Mouse (Mus musculus): Measurements from ENCODE around the gene Kptn. TPM values are rescaled to one million over a fixed set of nuclear protein-coding genes. Genes with fewer than 3 reads are reported as not detected.

Gene Kptn
- polyA plus RNA-seq, 1 experiment from 2014 or later = 18.5 TPM

DNA sequence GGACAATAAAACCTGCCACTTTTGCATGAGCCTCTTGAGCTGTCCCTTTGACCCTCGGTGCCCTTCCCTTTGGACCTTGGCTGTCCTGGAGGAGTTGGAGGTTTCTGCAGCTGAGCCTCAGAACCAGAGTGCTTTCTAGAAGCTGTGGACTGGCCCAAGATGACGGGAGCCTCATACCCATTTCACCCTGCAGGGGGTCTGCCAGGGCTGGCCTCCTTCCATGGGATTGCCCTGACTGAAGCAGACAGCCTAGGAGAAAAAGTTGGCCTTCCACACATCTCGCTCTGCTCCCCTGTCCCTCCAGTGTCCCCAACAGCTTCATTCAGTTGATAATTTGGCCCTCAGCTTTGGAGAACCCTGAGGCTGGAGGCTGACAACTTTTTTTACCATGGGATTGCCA is 2.6 kb upstream of the Kptn start:
- no peak for DNase-seq (ENCODE audit: low spot score)

DNA sequence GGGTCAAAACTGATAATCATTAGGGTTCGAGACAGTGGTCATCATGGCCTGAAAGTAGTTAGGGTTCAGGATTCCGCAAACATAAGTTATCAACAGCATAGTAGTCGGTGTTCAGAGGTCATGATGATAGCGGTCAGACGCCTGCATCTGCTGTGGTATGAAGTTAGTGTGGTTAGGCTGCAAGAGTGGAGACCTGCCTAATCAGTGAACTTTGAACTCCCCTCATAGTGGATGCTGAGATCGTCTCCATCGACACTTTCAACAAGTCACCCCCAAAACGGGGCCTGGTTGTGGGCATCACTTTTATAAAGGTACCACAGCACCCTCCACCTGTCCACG is 536 bp downstream of the Kptn start:
- no peak for DNase-seq (ENCODE audit: low spot score)

DNA sequence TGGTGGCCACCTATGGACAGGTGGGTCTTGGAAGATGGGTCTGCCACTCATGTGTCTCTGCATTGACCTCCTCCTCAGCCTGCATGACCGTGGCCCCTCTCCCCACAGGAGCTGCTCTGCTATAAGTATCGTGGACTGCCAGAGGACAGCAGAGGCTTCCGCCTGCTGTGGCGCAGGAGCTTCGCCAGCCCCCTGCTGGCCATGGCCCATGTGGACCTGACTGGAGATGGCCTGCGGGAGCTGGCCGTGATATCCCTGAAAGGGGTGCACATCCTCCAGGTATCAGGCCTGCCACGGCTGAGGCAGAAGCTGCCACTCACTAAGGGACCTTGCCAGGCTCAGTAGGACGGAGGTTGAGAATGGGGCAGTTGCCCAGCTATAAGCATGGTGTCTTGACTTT is 6.1 kb downstream of the Kptn start:
- DNase-seq (ENCODE audit: low spot score) = no peak

DNA sequence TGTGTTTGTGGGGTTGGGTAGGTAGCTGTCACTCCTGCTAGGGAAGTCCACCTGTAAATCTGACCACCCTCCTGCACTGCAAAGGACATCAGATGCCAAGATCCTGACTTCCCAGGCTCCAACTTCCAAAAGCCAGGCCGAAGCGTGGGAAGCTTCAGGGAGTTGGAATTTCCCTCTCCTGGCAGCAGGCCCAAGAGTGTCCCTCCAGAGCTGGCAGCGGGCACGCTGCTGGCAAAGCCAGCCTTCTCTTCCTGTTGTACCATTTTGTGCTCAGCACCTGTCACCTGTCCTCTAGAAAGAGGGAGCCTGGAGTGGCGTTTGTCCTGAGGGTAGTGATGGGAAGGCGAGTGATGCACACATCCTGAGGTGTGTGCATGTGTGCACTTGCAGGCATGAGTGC is 8.6 kb downstream of the Kptn start:
- DNase-seq (ENCODE audit: low spot score) = no peak

DNA sequence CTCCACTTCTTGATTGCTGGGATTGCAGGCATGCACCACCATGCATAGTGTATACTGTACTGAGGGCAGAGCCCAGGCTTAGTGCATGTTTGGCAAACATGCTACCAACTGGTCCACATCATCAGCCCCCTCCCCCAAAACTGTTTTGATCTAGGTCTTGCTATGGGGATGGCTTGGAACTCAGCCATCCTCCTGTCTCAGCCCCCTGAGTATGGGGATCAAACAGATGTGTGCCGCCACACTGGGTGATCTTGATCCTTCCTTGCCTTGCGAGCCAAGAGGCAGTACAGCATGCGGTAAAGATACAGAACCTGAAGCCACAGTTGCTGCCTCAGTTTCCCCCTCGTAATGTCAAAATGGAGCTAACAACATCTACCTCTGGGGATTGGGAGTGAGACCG is 9.2 kb downstream of the Kptn start:
- no peak for DNase-seq (ENCODE audit: low spot score)

DNA sequence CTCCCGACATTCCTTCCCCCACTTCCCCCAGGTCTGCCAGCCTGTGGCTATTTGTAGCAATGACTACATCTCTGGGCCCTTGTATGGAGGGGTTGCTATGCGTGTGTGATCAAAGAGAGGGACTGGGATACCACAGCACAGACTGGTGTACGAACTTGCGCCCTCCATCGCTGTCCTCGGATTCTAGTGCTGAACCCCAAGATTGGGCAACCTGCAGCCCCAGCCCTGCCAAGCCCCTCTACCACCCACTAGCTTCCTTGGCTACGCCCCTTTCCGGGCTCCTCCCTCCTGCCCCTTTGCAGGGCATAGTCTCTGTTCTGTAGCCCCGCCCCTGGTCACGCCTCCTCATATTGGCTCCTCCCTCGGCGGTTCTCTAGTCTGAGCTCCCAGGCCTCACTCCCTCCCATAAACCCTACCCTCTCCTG is 9.7 kb downstream of the Kptn start, which contains the start of gene Slc8a2:
Slc8a2 (plus strand) TSS at position 406 of the 425 bp plus-strand sequence.
- peak; percentile 61 for DNase-seq (ENCODE audit: low spot score)

DNA sequence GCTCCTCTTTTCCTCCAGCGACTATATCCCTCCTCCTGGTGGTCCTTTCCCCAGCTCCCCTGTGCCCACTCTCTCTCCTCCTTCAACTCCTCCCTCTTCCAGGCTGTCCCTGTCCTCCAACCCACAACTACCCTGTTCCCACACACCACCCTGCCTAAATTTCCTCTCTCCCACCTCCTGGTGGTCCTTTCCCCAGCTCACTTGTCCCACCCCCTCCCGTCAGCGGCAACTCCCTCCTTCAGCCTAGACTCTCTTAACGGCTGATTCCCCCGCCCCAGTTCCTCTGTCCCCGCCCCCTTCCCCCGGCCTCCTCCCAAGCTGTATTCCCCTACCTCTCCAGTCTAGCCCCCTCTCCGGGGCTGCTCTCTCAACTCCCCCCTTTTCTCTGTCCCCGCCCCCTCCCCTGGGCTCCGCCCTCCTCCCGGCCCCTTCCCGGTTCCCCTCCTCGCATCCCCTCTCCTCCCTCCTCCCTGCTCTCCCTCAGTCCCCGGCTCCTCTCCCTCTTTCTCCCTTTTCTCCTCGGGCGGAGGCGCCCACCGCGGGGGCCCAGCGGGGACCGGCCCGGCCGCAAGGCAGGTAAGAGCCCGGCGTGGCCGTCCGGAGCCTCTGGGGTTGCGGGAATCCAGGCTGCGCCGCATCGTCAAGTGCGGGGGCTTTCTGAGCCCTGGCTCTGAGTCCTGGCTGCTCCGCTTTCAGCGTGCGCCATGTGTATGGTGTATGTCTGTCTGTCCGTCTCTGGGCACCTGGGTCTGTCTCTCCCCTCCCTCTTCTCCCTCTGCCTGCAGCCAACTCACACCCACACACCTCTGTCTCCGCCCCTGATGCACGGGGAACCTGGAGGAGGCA is 10.4 kb downstream of the Kptn start:
- no peak for DNase-seq (ENCODE audit: low spot score)

DNA sequence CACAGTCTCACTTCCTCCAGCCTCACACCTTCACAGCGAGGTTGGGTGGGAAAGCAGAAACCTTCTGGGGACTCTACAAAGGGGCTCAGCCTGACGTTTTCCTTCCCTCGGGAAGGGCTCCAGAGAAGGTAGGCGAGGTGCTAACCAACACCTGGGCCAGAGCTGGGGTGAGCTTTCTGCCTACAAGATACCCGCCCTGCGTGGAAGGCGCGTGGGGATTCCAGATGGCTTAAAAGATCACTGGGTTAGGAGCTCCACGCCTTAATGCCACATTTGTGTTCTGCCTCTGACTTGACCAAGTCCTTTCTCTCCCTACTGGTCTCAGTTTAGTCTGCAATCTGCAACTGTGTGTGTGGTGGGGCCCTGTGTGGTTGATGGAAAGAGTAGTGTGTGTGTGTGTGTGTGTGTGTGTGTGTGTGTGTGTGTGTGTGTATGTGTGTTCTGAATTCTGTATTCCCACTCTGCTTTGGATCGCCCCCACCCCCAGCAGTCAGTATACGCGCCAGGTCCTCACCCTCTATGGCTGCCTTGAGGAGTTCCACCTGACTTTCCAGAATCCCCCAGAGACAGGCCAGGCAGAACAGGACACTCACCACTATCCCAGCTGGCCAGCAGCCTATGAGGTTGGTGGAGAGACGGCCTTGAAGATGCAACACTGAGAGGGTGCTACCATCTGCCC is 11.4 kb downstream of the Kptn start:
- DNase-seq (ENCODE audit: low spot score) = no peak

DNA sequence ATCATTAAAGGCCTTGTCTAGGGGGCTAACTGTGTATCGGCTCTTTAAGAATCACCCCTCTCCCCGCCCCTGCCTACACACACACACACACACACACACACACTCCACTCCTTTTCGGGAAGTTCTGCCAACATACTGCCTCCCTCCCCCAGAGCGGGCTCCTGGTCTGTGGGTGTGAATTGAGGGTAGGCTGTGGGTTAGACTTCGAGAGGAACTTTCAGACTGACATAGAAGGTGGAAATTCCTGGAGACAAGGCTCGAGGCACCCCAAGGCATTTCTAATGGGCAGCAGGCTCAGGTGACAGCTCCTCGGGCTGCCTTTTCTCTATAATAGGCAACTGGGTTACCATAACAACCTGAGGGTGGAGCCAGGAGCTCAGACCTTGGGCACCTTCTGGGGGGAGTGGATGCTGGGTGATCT is 12.5 kb downstream of the Kptn start:
- DNase-seq (ENCODE audit: low spot score) = no peak

DNA sequence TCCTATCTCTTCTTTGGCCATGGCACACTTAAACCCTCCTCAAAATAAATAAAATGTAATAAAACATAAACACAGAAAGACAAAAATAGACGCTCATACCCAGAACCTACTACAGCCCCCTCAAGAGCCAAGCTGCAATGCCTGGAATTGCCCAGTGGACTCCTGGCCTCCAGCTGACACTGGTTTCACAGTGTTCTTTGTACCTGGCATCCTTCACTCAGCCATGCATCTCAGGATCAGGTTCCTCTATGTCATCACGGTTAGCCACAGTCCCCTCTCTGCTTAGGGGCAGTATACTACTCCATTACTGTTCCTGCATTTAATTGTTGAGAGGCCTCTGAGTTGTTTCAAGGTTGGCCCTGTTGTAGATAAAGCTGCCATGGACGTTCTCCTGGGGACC is 13.2 kb downstream of the Kptn start:
- DNase-seq (ENCODE audit: low spot score) = no peak

DNA sequence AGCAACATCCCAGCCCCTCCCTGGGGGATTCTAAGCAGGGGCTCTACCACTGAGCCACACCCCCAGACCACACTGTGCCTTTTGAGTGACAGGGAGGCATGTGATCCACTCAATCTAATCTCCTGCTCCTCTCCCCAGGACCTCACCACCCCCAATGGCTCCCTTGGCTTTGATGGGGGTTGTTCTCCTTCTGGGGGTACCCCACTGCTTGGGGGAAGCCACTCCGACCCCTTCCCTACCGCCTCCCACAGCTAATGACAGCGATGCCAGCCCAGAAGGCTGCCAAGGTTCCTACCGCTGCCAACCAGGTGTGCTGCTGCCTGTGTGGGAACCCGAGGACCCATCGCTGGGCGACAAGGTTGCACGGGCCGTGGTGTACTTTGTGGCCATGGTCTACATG is 14.0 kb downstream of the Kptn start:
- DNase-seq (ENCODE audit: low spot score) = no peak

DNA sequence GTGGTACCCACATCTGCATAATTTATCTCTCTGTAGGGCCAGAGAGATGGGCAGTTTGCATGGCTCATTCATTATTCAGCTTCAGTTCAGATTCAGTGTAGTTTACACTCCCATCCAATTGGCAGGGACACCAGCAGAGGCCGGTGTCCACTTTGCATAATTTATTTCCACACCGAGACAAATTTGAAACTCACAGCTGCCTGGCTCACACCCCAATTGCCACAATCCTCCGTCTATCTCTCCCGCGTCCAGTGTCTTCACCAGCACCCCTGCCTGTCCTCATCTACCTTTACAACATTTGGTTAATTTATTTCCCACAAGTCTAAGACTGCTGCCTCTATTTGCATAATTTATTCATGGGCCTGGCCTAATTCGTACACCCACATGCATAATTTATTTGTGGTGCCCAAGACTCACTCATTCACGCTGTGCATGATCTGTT is 15.3 kb downstream of the Kptn start:
- DNase-seq (ENCODE audit: low spot score) = no peak

DNA sequence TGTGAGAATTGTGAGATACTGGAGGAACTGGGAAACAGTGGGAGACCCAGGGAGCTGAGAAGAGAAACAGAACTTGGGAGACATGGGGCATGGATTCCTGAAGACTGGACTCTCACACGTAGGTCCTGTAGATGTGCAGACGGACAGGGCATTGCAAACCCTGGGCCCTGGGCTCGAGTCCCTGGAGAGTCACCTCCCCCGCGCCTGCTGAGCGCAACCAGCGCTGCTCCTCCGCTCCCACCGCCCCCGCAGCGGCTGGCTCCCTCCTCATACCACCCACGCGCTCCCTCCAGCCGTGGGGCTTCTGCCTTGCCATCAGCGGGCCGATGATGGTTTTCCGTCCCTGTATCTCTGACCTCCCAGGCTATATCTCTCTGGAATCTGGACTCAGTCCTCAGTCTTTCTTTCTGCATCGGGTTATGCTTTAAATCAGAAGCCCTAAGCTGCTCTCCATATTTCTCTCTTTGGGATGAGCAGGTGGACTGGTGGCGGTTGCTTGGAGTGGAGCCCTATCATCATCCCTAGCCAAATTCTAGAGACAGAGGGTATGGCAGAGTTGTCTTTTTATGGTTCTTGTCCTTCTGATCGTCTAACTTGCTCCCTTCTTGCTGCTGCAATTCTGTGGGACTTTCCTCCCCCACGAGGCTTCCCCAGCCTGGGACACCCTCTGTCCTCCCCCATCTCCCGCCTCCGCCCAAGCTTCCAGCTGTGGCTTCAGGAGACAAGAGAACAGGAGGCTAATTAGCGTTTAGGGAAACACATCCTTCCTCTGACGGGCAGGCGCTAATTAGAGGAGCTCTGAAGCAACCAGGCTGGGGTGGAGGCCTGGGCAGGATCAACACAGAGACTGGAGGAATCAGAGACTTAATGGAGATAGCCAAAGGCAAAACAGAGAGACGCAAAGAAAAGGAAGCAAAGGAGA is 27.1 kb downstream of the Kptn start:
- DNase-seq (ENCODE audit: low spot score) = no peak

DNA sequence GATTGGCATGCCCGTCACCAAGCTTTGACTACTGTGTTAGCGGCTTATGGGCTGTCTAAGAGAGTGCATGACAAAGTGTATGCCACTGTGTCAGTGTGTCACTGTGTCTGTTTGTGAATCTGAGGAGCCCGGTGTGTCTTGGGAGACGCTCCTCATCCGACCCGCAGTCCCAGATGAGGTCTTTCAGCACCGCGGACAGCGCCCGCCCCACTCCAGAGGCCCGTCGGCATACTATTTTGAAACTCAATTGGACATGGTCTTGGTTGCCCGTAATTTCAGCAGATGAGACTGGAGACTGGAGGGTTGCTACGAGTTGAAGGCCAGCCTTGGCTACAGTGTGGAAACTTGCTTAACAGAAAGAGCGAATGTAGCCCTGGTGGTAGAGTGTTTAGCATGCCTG is 27.9 kb downstream of the Kptn start:
- DNase-seq (ENCODE audit: low spot score) = peak; percentile 40

DNA sequence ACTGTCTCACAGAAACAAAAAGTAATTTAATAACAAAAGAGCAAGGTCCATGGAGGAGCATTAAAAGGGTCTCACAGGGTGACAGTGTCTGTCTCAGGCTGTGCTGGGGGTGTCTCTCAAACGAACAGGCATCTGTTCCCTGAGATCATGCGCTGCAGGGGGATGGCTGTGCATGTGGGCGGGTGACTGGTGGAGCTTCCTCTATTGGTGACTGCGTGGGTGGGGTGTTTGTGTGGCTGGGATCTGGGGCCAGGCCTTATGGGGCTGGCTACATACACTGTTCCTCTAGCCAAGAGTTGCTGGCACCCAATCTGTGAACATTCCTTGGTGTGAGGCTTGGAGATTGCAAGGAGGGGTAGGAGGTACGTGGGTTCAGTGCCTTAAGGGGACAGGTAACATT is 29.5 kb downstream of the Kptn start:
- DNase-seq (ENCODE audit: low spot score) = no peak

DNA sequence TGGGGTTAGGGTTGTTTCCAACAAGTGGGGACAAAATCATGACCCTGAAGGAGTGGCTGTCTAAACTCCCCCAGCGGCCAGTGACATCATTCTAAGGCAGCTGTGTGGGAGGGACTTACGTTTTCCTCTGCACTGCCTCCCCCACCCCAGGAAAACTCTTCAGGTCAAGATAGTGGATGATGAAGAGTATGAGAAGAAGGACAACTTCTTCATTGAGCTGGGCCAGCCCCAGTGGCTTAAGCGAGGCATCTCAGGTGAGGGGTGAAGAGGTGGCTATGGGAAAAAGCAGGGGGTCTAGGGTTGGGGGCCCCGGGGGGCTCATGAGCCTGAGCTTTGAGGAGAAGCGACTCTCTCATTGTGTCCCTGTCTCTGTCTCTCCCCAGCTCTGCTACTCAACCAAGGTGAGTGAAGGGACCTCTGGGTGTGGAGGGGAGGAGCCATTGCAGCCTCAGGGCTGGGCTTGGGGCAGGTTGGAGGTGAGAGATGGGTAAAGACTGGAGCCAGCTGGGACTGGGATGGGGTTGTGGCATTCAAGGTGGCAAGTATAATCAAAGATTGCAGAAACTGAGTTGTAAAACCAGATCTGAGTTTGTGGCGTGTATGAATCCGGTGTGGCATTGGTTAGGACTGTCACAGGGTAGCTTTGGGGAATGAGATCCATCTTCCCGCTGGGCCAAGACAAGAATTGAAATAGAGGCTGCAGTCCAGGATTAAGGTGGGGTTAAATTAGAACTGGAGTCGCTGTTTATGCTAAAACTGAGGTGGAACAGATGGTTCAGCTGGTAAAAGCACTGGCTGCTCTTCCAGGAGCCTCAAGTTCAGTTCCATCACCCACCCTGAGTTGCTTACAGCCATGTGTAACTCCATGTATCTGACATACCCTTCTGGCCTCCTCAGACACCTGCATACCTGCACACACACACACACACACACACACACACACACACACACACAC is 30.8 kb downstream of the Kptn start:
- no peak for DNase-seq (ENCODE audit: low spot score)

DNA sequence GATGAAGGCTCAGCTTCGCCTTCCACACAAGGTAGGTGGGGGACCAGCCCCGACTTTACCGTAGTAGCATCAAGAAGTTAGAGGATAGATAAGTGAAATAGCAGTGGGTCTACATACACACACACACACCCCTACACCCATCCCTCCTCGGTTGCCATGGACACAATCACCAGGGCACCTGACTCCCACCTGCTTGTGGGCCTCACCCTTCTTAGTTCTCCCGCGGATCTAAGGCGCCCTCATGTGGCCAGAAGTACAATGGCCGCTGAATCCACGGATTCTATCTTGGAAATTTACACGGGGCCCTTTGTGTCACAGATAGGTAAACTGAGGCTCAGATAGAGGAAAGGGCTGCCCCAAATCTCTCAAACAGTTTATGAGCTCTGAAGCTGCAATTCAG is 33.8 kb downstream of the Kptn start:
- peak; percentile 63 for DNase-seq (ENCODE audit: low spot score)

DNA sequence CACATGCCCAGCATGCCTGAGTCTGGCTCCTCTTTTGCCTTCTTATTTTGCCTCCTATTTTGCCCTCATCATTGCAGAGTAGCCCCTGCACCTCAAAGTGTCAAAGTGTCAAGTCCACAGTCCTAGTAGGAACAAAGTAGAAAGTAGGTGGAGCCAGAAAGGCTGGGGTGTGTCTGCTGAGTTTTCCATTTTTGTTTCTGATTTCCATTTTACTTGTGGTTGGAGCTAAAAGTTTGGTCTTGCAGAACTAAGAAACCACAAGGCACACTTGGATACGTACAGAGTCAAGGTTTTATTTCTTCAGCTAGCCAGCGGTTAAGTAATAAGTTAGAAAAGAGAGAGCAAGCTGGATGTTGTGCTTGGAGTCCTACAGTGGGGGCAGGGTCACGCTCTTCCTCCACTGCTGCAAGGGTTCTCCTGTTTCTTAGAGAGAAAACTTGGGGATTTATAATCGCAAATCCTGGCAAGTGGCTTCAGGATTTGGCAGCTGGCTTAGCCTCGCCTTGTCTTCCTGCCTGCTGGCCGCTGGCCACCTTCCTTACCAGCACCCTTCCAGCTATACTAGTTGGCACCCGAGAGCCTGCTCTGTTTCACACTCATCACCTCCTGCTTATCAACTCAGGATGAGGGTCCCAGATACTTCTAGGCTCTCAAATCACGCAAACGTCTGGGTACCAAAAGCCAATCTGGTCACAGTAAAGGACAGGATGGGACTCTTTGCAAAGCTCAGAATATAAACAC is 35.6 kb downstream of the Kptn start:
- DNase-seq (ENCODE audit: low spot score) = no peak

DNA sequence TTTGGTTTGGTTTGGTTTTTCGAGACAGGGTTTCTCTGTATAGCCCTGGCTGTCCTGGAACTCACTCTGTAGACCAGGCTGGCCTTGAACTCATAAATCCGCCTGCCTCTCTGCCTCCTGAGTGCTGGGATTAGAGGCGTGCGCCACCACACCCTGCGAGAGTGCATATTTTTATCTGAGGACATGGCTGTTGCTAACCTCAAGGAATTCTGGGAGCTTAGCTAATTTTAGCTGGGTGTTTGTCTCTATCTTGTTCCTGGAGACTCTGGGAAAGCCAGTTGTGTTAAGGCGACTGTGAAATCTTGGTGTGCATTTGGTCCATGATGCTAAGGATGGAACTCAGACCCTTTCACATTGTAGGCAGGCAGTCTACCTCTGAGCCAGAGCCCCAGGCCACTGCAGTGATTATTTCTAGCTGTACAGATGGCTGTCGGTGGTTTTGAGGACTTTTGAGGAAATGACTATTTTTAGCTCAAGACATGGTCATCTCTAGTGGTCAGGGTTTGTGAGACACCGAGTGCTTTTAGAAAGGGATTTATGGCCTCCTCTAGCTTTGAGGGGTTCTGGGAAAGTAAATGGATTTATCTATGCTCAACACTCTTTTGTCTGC is 36.5 kb downstream of the Kptn start:
- no peak for DNase-seq (ENCODE audit: low spot score)

Measured in thymus, postnatal 0 days (tissue).